Mouse (Mus musculus) heart, embryonic 13.5 days (tissue): ENCODE results near the gene Mipep. TPM values are rescaled to one million over a fixed set of nuclear protein-coding genes. Genes with fewer than 3 reads are reported as not detected.

Source experiments
- ATAC-seq: fragments of 200-750 bp; cut with Nextera tagmentation; 2 replicates; pipeline ENCODE4 v1.8.0; 2017; ENCODE audit warnings: moderate TSS enrichment; ENCODE audit not compliant: insufficient number of reproducible peaks, low FRiP score, low TSS enrichment; ENCODE audit errors: extremely low read depth
- H3K27ac ChIP-seq: fragments of 300-500 bp; sonication (generic); replicated peaks from 2 replicates; pipeline ENCODE4 v1.5.1; 2015; ENCODE audit warnings: moderate library complexity, mild to moderate bottlenecking, inconsistent platforms
- H3K27me3 ChIP-seq: fragments of 300-500 bp; sonication (generic); replicated peaks from 2 replicates; pipeline ENCODE4 v1.6.1; 2015; ENCODE audit warnings: mild to moderate bottlenecking, inconsistent platforms
- H3K36me3 ChIP-seq: fragments of 300-500 bp; sonication (generic); 2 replicates; pipeline ENCODE4 v1.6.1; 2015; ENCODE audit warnings: mild to moderate bottlenecking, inconsistent platforms
- H3K4me1 ChIP-seq: fragments of 300-500 bp; sonication (generic); 2 replicates; pipeline ENCODE4 v1.6.1; 2015; ENCODE audit warnings: inconsistent platforms
- H3K4me2 ChIP-seq: fragments of 300-500 bp; sonication (generic); 2 replicates; pipeline ENCODE4 v1.6.1; 2015; ENCODE audit warnings: inconsistent platforms, mild to moderate bottlenecking, moderate library complexity
- H3K4me3 ChIP-seq: fragments of 300-500 bp; sonication (generic); 2 replicates; pipeline ENCODE4 v1.5.1; 2015; ENCODE audit warnings: moderate library complexity, mild to moderate bottlenecking, inconsistent platforms
- H3K9ac ChIP-seq: fragments of 300-500 bp; sonication (generic); 2 replicates; pipeline ENCODE4 v1.6.1; 2015; ENCODE audit warnings: inconsistent platforms, mild to moderate bottlenecking, moderate library complexity
- H3K9me3 ChIP-seq: fragments of 300-500 bp; sonication (generic); 2 replicates; pipeline ENCODE4 v1.6.1; 2016; ENCODE audit warnings: inconsistent platforms
- WGBS: fragments of 180-500 bp; shearing (Covaris S2); methylation state at CpG from one replicate; pipeline ENCODE4 v1.1.7; 2015; ENCODE audit warnings: mixed read lengths; 5-methylcytosine and 5-hydroxymethylcytosine counted together
- polyA plus RNA-seq: library from polyadenylated mRNA; unstranded; fragments of >200 nt; fragmentation: Nextera tagmentation; extraction: Ambion mirVana; gene quantifications from 2 replicates; pipeline ENCODE4 v1.2.1, GENCODE M21; 2015

Gene Mipep
- polyA plus RNA-seq, 1 experiment from 2014 or later = 24.5 TPM

DNA sequence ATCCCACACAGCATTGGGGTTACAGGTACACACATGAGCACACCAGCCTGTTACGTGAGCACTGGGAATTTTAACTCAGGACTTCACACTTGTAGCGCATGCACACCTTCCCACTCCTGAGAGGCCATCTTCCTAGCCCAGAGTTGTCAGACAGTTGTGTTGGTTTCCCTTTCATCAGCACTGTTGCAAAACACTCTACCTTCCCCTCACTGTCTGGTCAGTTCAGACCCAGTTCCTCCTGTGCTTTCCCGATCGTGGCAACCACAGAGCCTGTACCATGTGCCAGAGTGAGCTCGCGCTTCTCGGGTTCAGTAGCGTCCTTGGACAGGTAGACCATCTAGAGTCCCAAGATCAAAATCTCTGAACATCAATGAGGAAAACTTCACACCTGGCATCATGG is 27.1 kb upstream of the Mipep start:
- 93% methylated on average over 8 of the region's 8 CpGs for WGBS

GRCm38 (mm10) chr14:60757722-60758121 is 26.7 kb upstream of the Mipep start:
- Histone ChIP-seq H3K9ac (no peak overlapping the region), H3K4me3 (no peak overlapping the region), H3K4me1 (peaks cover 9% of the 10 kb centered on the region), H3K36me3 (peaks cover 98% of the 10 kb centered on the region), H3K27ac (no peak overlapping the region), H3K4me2 (no peak overlapping the region), H3K9me3 (no peaks in the 10 kb centered on the region), H3K27me3 (no peaks in the 10 kb centered on the region)
- 80% methylated on average over 7 of the region's 7 CpGs for WGBS
- no peak for ATAC-seq

More for the DNA sequence above, 27.1 kb upstream of the Mipep start:
- no peaks in the 10 kb centered on the region for H3K9me3 ChIP-seq
- no peak overlapping the region for H3K9ac ChIP-seq
- peaks cover 94% of the 10 kb centered on the region for H3K36me3 ChIP-seq
- H3K27ac ChIP-seq = no peak overlapping the region
- no peak for ATAC-seq
- no peaks in the 10 kb centered on the region for H3K27me3 ChIP-seq
- H3K4me1 ChIP-seq = 0 out of 2 replicates have a peak, but pooled peaks cover 5% of the 10 kb centered on the region
- H3K4me2 ChIP-seq = no peak overlapping the region
- H3K4me3 ChIP-seq = no peak overlapping the region

DNA sequence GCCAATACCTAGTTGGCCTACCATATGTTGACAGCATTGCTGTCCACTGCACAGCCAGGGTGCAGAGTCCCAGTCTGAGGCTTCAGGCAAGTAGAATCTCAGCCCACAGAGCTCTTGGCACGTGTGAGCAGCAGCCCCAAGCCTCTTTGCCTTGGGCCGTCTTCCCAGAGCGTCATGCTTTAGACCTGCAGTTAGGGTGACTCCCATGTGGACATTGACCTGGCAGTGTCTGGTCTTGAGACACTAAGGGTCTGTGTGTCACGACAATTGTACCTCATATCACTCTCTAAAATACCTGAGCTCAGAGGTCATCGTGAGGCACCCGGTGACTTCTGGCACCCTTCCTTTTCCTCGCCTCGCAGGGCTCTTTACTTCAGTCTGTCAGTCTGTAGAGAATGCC is 25.3 kb upstream of the Mipep start:
- Histone ChIP-seq H3K27me3 (no peaks in the 10 kb centered on the region), H3K4me2 (no peak overlapping the region), H3K4me1 (peaks cover 20% of the 10 kb centered on the region), H3K4me3 (no peak overlapping the region), H3K9ac (no peak overlapping the region), H3K27ac (no peak overlapping the region), H3K9me3 (no peaks in the 10 kb centered on the region), H3K36me3 (peaks cover 88% of the 10 kb centered on the region)
- WGBS = 88% methylated on average over 8 of the region's 8 CpGs
- no peak for ATAC-seq

DNA sequence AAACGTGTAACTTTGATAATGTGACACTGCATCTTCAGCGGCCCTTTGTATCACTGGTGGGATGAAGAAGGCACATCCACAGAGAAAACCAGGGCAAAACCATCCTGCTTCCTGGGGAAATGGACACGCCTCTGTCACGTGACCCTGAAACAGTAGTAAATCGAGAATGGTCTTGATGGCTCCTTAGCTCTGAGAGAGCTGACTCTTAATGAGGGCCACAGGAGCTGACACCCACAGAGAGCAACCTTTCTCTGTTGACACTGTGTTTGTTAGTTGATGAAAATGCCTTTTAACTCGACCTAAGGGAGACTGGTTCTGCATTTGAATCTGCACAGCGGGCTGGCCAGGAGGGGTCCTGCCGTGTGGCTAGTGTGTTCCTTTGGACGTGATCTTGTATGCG is 22.6 kb upstream of the Mipep start:
- Histone ChIP-seq H3K4me2 (no peak overlapping the region), H3K9ac (no peak overlapping the region), H3K4me3 (no peak overlapping the region), H3K4me1 (peaks cover 40% of the 10 kb centered on the region), H3K36me3 (peaks cover 61% of the 10 kb centered on the region), H3K9me3 (no peaks in the 10 kb centered on the region), H3K27ac (no peak overlapping the region), H3K27me3 (no peaks in the 10 kb centered on the region)
- WGBS = 78% methylated on average over 10 of the region's 10 CpGs
- ATAC-seq = no peak

DNA sequence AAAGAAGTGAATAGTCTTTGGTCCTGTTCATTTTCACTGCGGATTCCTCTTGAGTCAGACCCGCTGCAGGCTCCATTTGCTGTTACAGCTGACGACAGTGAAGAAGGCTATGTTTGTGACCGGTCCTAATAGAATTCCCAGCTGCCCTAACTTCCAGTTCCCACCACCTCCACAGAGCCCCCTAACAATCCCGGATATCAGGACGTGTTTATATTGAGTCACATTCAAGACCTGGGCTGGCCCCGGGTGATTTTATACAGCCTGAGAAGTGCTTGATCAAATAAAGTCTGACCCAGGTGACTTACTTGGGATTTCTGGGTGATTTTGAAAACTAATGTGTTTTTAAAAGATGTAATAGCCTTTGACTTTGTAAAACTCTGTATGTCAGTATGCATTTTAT is 21.6 kb upstream of the Mipep start:
- 61% methylated on average over 7 of the region's 7 CpGs for WGBS
- ATAC-seq = no peak
- Histone ChIP-seq H3K27me3 (no peaks in the 10 kb centered on the region), H3K27ac (peak overlapping the region; percentile 59; the same call in 1 of the 2 replicates), H3K4me1 (peaks cover 40% of the 10 kb centered on the region), H3K9ac (no peak overlapping the region), H3K36me3 (peaks cover 51% of the 10 kb centered on the region), H3K9me3 (no peaks in the 10 kb centered on the region), H3K4me2 (no peak overlapping the region), H3K4me3 (no peak overlapping the region)

- peak overlapping the region; percentile 59 for H3K27ac ChIP-seq
- H3K4me1 ChIP-seq = peaks cover 40% of the 10 kb centered on the region
- ATAC-seq = no peak
- no peaks in the 10 kb centered on the region for H3K9me3 ChIP-seq
- 74% methylated on average over 5 of the region's 5 CpGs for WGBS
- H3K4me2 ChIP-seq = no peak overlapping the region
- H3K9ac ChIP-seq = no peak overlapping the region
- H3K27me3 ChIP-seq = no peaks in the 10 kb centered on the region
- H3K36me3 ChIP-seq = peaks cover 42% of the 10 kb centered on the region
- H3K4me3 ChIP-seq = no peak overlapping the region
Measured at GRCm38 (mm10) chr14:60763746-60764145, 20.6 kb upstream of the Mipep start.

GRCm38 (mm10) chr14:60764526-60764925 is 19.8 kb upstream of the Mipep start:
- Histone ChIP-seq H3K27me3 (no peaks in the 10 kb centered on the region), H3K27ac (peak overlapping the region; percentile 29; the same call in 1 of the 2 replicates), H3K9ac (no peak overlapping the region), H3K9me3 (no peaks in the 10 kb centered on the region), H3K4me3 (no peak overlapping the region), H3K36me3 (peaks cover 34% of the 10 kb centered on the region), H3K4me2 (no peak overlapping the region), H3K4me1 (peaks cover 40% of the 10 kb centered on the region)
- WGBS = 38% methylated on average over 4 of the region's 4 CpGs
- no peak for ATAC-seq

DNA sequence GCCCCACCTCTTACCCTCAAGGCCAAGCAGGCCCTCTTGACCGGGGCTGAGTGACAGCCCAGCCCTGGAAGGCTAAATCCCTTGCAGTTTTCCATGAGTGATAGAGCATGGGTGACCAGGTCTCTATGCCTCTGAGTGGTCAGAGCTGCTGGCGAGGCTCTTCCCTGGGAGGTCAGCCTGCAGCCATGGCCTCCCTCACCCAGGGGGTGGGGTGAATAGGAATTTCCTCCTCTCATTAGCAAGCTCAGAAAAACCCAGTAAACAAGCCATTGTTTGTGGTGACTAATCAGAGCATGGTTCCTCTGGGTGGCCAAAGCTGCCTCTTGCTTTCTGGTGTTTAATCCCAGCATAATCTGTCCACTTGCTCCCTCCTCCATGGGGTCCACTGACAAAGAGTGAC is 19.3 kb upstream of the Mipep start:
- WGBS = 46% methylated on average over 2 of the region's 2 CpGs
- Histone ChIP-seq H3K27me3 (no peaks in the 10 kb centered on the region), H3K36me3 (peaks cover 29% of the 10 kb centered on the region), H3K4me3 (no peak overlapping the region), H3K4me1 (peaks cover 40% of the 10 kb centered on the region), H3K4me2 (no peak overlapping the region), H3K9me3 (no peaks in the 10 kb centered on the region), H3K9ac (no peak overlapping the region), H3K27ac (peak overlapping the region; percentile 29; the same call in 1 of the 2 replicates)
- ATAC-seq = no peak

GRCm38 (mm10) chr14:60767884-60768283 is 16.5 kb upstream of the Mipep start, which contains the start of gene C1qtnf9:
TSS of gene C1qtnf9 (plus strand) at chr14:60768134.
- no peak for ATAC-seq
- H3K9me3 ChIP-seq = no peaks in the 10 kb centered on the region
- no peak within 1 kb of the TSS for H3K4me2 ChIP-seq
- peaks cover 33% of the 10 kb centered on the region for H3K4me1 ChIP-seq
- H3K4me3 ChIP-seq = no peak within 1 kb of the TSS
- 68% methylated on average over 4 of the region's 4 CpGs for WGBS
- 0 out of 2 replicates have a peak, but pooled peaks cover under 1% of the 10 kb centered on the region for H3K36me3 ChIP-seq
- H3K27ac ChIP-seq = no peak within 1 kb of the TSS
- H3K27me3 ChIP-seq = no peaks in the 10 kb centered on the region
- H3K9ac ChIP-seq = no peak within 1 kb of the TSS

- Histone ChIP-seq H3K4me2 (no peak overlapping the region), H3K4me3 (no peak overlapping the region), H3K36me3 (no peaks in the 10 kb centered on the region), H3K4me1 (peaks cover 18% of the 10 kb centered on the region), H3K27ac (no peak overlapping the region), H3K27me3 (no peaks in the 10 kb centered on the region), H3K9ac (no peak overlapping the region), H3K9me3 (no peaks in the 10 kb centered on the region)
- no peak for ATAC-seq
- WGBS = 40% methylated on average over 6 of the region's 6 CpGs
Measured at GRCm38 (mm10) chr14:60769340-60769739, 15.0 kb upstream of the Mipep start.

DNA sequence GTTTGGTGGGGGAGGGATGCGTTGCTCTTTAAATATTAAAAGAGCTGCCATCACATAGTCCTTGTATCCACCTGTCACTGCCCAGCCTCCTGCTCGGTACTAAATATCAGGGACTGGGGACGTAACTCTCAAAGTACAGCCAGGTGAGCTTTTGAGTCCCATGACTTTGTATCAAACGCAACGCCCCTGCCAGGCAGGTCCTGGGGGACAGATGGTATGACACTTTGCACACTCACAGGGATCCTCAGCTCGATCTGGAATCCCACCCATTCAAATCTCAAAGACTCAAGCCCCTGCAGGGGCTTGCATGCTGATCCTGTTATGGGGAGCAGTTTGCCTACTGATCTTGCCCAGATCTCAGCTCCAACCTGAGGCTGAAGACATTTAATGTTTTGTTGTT is 13.8 kb upstream of the Mipep start:
- H3K4me3 ChIP-seq = no peak overlapping the region
- no peak overlapping the region for H3K27ac ChIP-seq
- H3K36me3 ChIP-seq = no peaks in the 10 kb centered on the region
- H3K4me1 ChIP-seq = peaks cover 8% of the 10 kb centered on the region; the same call in 1 of the 2 replicates
- no peaks in the 10 kb centered on the region for H3K9me3 ChIP-seq
- WGBS = 68% methylated on average over 6 of the region's 6 CpGs
- no peaks in the 10 kb centered on the region for H3K27me3 ChIP-seq
- ATAC-seq = no peak
- no peak overlapping the region for H3K9ac ChIP-seq
- peak overlapping the region; percentile 66 for H3K4me2 ChIP-seq

GRCm38 (mm10) chr14:60771057-60771456 is 13.3 kb upstream of the Mipep start:
- Histone ChIP-seq H3K27ac (no peak overlapping the region), H3K36me3 (no peaks in the 10 kb centered on the region), H3K4me3 (peak overlapping the region; percentile 43), H3K9ac (no peak overlapping the region), H3K27me3 (no peaks in the 10 kb centered on the region), H3K4me2 (peak overlapping the region; percentile 66), H3K9me3 (no peaks in the 10 kb centered on the region), H3K4me1 (peaks cover 7% of the 10 kb centered on the region; the same call in 1 of the 2 replicates)
- no peak for ATAC-seq
- WGBS = 9% methylated on average over 8 of the region's 8 CpGs
